Mouse (Mus musculus) liver, adult 2 months (tissue): Measurements from ENCODE around the gene Kif6. TPM values are rescaled to one million over a fixed set of nuclear protein-coding genes. Genes with fewer than 3 reads are reported as not detected.

Experiments
- DNase-seq: peaks from one replicate; pipeline ENCODE4 v3.0.0-alpha.2; 2011; ENCODE audit warnings: low read depth, low spot score; ENCODE audit errors: extremely low read depth
- H3K27ac ChIP-seq: fragments of 200-500 bp; replicated peaks from 2 replicates; pipeline ENCODE4 v1.5.1; 2012; ENCODE audit warnings: low read depth, mild to moderate bottlenecking, control low read depth, inconsistent platforms, low read length; ENCODE audit not compliant: insufficient read depth
- H3K27me3 ChIP-seq: fragments of 200-500 bp; 2 replicates; pipeline ENCODE4 v1.6.1; 2012; ENCODE audit warnings: mild to moderate bottlenecking, moderate library complexity, low read length, inconsistent platforms; ENCODE audit not compliant: control insufficient read depth, insufficient read depth
- H3K36me3 ChIP-seq: fragments of 200-500 bp; 2 replicates; pipeline ENCODE4 v1.6.1; 2012; ENCODE audit warnings: low read length, inconsistent platforms; ENCODE audit not compliant: control insufficient read depth, insufficient read depth
- H3K4me1 ChIP-seq: fragments of 200-500 bp; 2 replicates; pipeline ENCODE4 v1.6.1; 2011; ENCODE audit warnings: low read length; ENCODE audit not compliant: control insufficient read depth, insufficient read depth
- H3K4me3 ChIP-seq: fragments of 200-500 bp; 2 replicates; pipeline ENCODE4 v1.5.1; 2011; ENCODE audit warnings: low read depth, mild to moderate bottlenecking, control low read depth, low read length, moderate library complexity; ENCODE audit not compliant: insufficient read depth
- H3K79me2 ChIP-seq: fragments of 200-500 bp; 2 replicates; pipeline ENCODE4 v1.6.1; 2012; ENCODE audit warnings: inconsistent platforms, mild to moderate bottlenecking, low read length, moderate library complexity; ENCODE audit not compliant: control insufficient read depth, insufficient read depth
- H3K9ac ChIP-seq: fragments of 200-500 bp; 2 replicates; pipeline ENCODE4 v1.6.1; 2012; ENCODE audit warnings: low read depth, mild to moderate bottlenecking, control low read depth, inconsistent platforms, low read length
- CTCF ChIP-seq: fragments of 200-500 bp; IDR thresholded peaks from 2 replicates; pipeline ENCODE4 v1.5.1; 2011; ENCODE audit warnings: low read depth, low read length, control low read depth
- POLR2A ChIP-seq: fragments of 200-500 bp; IDR thresholded peaks from 2 replicates; pipeline ENCODE4 v1.6.1; 2011; ENCODE audit warnings: low read length, control low read depth; ENCODE audit not compliant: insufficient read depth; ENCODE audit errors: extremely low read depth
- whole genome bisulfite sequencing: fragments of 180-500 bp; shearing (Covaris S2); methylation state at CpG from one replicate; pipeline ENCODE4 v1.1.7; 2018; 5-methylcytosine and 5-hydroxymethylcytosine counted together
- polyA plus RNA-seq: library from polyadenylated mRNA; depleted of rRNA; stranded (reverse); fragments of >200 nt; gene quantifications from 2 replicates; pipeline ENCODE4 v1.2.3, GENCODE M21; 2012
- total RNA-seq: library from RNA; depleted of rRNA; stranded (reverse); fragments of >200 nt; gene quantifications from 2 replicates; pipeline ENCODE4 v1.2.3, GENCODE M21; 2014

Gene Kif6
- total and polyA plus RNA-seq, 2 experiments = not detected

DNA sequence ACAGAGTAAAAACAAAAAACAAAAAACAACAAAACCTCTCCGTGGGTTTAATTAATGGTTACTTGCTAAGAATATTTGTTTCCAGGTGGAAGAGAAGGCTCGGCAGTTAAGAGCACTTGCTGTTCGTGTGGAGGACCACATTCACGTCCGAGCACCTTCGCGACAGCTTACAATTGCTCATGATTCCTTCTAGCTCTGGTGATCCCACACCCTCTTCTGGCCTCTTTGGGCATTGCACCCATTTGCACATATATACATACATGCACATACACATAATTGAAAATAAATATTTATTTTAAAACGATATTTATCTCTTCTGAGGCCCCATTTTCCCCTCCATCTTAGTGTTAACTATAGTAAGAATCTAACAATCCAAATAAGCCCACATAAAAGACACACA lies 13.9 kb downstream of the Kif6 start:
- H3K27me3 ChIP-seq = no peaks in the 10 kb centered on the region
- 94% methylated on average over 8 of the region's 8 CpGs for WGBS

DNA sequence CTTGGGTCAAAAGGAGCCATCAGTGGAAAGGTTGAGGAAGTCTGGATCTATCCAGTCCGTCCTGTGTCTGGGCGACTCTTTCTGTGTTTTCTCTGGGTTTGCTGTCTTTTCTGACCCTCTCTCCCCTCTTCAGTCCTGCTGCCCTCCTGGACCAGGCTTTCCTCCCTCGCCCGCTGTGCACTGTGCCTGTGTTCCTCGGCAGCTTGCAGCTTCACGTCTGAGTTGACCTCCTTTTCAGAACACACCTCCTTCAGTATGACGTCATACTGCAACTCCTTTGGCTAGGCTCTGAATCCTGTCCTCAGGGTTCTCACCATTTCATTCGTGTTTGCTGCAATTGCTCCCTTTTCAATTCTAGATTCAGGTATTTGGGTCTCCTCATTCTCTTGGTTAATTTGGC lies 18.1 kb downstream of the Kif6 start:
- no peak overlapping the region for H3K27ac ChIP-seq
- H3K4me3 ChIP-seq = no peak overlapping the region
- TF ChIP-seq POLR2A (no peak), CTCF (no peak)
- H3K36me3 ChIP-seq = no peaks in the 10 kb centered on the region
- H3K79me2 ChIP-seq = no peaks in the 10 kb centered on the region
- no peaks in the 10 kb centered on the region for H3K4me1 ChIP-seq
- H3K9ac ChIP-seq = no peak overlapping the region
- H3K27me3 ChIP-seq = no peaks in the 10 kb centered on the region
- DNase-seq = no peak
- 59% methylated on average over 8 of the region's 8 CpGs for WGBS

More for the DNA sequence above, 13.9 kb downstream of the Kif6 start:
- H3K9ac ChIP-seq = no peak overlapping the region
- H3K4me3 ChIP-seq = no peak overlapping the region
- peaks cover 3% of the 10 kb centered on the region; the same call in 1 of the 2 replicates for H3K4me1 ChIP-seq
- no peaks in the 10 kb centered on the region for H3K79me2 ChIP-seq
- TF ChIP-seq CTCF (no peak), POLR2A (no peak)
- H3K36me3 ChIP-seq = no peaks in the 10 kb centered on the region
- DNase-seq = no peak
- no peak overlapping the region for H3K27ac ChIP-seq

DNA sequence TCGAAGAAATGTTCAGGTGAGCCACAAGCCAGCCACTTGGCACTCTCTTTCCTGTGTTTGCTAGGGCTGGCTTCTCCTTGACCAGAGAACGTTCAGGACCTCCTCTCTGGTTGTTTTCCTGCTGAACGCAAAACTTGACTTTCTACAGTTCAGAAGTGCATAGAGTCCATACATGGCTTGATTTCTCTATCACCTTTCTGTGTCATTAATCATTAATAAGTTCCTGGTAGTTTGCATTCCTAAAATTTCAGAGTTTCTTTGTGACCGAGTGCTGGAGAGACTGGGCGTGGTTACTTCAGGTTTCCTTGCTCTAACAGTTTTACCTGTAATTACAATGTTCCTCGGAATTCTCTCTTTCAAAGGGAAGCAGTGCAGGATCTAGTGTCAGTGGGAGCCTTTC lies 27.0 kb downstream of the Kif6 start:
- no peak overlapping the region for H3K27ac ChIP-seq
- no peak overlapping the region for H3K4me3 ChIP-seq
- TF ChIP-seq POLR2A (no peak), CTCF (no peak)
- H3K79me2 ChIP-seq = no peaks in the 10 kb centered on the region
- WGBS = 69% methylated on average over 6 of the region's 6 CpGs
- no peak for DNase-seq
- H3K36me3 ChIP-seq = no peaks in the 10 kb centered on the region
- H3K4me1 ChIP-seq = no peaks in the 10 kb centered on the region
- H3K27me3 ChIP-seq = no peaks in the 10 kb centered on the region
- no peak overlapping the region for H3K9ac ChIP-seq

DNA sequence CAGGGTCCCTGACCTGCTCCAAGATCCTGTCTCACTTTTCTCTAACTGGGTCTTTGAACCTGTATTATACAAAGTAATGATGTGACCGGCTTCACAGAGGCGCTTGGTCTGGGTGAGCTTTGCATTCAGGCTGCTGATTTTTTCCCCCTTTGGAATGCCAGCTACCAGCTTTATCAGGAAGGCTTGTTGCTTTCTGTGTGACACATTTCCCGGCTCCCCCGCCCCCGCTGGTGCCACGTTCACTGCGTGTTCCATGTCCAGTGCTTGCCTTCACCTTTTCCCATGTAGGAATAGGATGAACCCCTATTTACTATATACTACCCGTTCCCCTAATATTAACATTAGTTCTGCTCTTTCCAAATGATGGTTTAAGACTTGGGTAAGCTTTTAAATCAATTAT lies 27.4 kb downstream of the Kif6 start:
- Histone ChIP-seq H3K79me2 (no peaks in the 10 kb centered on the region), H3K27ac (no peak overlapping the region), H3K9ac (no peak overlapping the region), H3K4me1 (no peaks in the 10 kb centered on the region), H3K27me3 (no peaks in the 10 kb centered on the region), H3K4me3 (no peak overlapping the region), H3K36me3 (no peaks in the 10 kb centered on the region)
- no peak for TF ChIP-seq CTCF
- TF ChIP-seq POLR2A = no peak
- WGBS = 91% methylated on average over 8 of the region's 8 CpGs
- no peak for DNase-seq

DNA sequence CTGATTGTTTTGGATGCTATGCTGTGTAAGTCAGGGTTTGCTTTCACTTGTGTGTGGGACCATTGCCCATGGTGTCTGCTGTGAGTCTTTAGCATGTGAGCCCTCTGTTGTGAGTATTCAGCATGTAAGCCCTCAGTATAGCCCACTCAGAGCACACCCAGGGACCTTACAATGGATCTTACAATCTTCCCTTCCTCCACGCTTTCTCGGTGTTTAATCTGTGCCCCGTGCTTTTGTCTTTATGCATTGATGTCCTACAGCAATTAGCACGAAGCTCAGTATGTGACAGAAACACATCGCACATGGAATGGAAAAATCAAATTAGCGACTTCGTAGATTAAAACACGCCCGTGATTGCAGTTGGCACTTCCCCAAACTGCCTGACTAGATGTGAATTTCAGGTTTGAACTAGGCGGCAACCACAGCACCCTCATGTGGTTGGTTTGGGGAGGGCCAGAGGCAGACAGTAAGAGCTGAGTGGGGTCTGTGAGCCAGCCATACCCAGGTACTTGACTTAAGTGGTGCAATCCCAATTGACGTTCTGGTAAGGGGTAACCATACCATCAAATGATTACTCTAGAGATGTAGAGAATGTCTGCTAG lies 28.1 kb downstream of the Kif6 start:
- Histone ChIP-seq H3K36me3 (no peaks in the 10 kb centered on the region), H3K4me3 (no peak overlapping the region), H3K79me2 (no peaks in the 10 kb centered on the region), H3K27me3 (no peaks in the 10 kb centered on the region), H3K9ac (no peak overlapping the region), H3K27ac (no peak overlapping the region), H3K4me1 (no peaks in the 10 kb centered on the region)
- TF ChIP-seq CTCF = no peak
- no peak for TF ChIP-seq POLR2A
- 88% methylated on average over 11 of the region's 11 CpGs for WGBS
- DNase-seq = no peak

DNA sequence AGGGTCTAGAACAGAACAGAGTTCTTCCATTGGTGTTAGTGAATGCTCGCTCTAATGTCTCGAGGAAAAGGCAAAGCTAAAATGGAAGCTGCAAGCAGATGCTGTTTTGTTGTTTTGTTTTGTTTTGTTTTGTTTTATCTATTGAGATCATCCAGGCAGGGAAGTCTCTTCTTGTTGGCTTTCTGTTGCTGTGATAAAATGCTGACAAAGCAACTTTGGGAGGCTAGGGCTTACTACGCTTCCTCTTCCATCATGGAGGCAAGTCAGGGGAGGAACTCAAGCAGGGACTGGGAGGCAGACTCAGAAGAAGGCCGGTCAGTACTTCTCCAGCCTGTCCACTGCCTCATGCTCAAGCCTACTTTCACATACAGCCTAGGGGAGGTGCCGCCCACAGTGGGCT lies 31.3 kb downstream of the Kif6 start:
- DNase-seq = no peak
- 94% methylated on average over 5 of the region's 5 CpGs for WGBS

More for the DNA sequence above, 31.3 kb downstream of the Kif6 start:
- H3K4me1 ChIP-seq = no peaks in the 10 kb centered on the region
- no peak overlapping the region for H3K4me3 ChIP-seq
- no peaks in the 10 kb centered on the region for H3K79me2 ChIP-seq
- H3K36me3 ChIP-seq = no peaks in the 10 kb centered on the region
- no peak overlapping the region for H3K9ac ChIP-seq
- H3K27ac ChIP-seq = no peak overlapping the region
- no peaks in the 10 kb centered on the region for H3K27me3 ChIP-seq
- TF ChIP-seq CTCF (no peak), POLR2A (no peak)
